Mouse (Mus musculus): ENCODE results near the gene 4933415F23Rik.
"Not testable (repeated sequence)": the region's sequence is repeated elsewhere in the genome, so short reads cannot be mapped to it uniquely, and the experiment has no call there.

- TF ChIP-seq POLR2A (IDR thresholded peaks at IDR 0.05; ENCODE audit: borderline replicate concordance, low read depth, low read length); CTCF (IDR thresholded peaks at IDR 0.05; ENCODE audit: low read depth, low read length): not testable (repeated sequence)
These were observed 38.5 kb upstream of the 4933415F23Rik start for GRCm38 (mm10) chr1:23140530-23140929.

Data from bone marrow macrophage, adult 2 months (primary cell).